Mouse (Mus musculus) embryo, embryonic 9.5 days (tissue): ENCODE results near the gene Slc43a1.

ENCODE experiments used
- DNase-seq: peaks from one replicate; pipeline ENCODE4 v3.0.0-alpha.2; 2017; ENCODE audit errors: extremely low spot score

The Slc43a1 gene

DNA sequence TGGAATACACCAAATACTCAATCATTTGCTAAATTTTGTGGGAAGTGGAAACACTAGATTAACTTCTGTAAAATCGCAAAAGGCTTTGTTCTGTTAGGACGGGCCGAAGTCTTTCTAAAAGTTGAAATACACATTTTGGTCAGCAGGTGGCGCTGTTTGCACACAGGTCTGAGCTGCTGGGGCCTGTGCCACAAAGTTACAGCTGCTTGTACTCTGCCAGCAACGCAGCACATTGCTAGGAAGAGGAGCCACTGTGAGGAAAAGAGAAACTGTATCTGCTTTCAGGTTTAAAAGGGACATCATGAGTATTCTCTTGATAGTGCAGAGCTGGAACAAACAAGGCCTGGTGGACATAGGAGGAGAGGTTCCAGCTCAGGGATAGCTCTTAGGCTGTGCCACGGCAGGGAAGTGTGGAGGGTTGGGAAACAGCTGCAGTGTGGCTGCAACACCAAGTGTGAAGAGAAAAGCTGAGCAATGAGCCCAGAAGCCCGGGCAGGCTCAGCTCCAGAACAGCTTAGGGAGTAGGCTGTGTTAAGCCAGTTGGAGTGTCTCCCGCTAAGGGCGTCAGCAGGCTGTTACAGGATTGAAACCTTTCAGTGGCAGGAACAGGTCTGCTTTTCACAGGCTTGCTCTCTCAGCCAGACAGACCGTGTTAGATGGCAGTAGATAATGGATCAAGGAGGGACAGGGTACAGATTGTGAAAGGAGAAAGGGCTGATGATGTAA lies 6.8 kb upstream of the Slc43a1 start:
- DNase-seq, result peak; percentile 87

DNA sequence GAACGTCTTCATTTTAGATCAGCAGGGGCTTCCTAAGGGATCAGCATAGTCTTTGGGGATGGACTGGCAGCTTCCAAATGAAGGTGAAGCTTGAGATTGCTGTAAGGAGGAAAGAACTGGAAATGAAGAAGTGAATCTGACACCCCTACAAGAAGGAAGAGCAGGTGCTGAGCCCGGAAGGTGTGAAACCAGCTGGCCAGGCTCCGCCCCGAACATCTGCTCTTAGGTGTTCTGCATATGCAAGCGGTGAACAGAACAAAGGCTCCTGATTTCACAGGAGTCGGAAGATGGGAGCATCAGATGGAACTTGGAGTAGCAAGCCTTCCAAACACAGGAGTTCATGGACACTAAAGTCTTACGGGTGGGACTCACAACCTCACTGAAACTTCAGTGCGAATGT lies 1.5 kb upstream of the Slc43a1 start:
- DNase-seq, result no peak

DNA sequence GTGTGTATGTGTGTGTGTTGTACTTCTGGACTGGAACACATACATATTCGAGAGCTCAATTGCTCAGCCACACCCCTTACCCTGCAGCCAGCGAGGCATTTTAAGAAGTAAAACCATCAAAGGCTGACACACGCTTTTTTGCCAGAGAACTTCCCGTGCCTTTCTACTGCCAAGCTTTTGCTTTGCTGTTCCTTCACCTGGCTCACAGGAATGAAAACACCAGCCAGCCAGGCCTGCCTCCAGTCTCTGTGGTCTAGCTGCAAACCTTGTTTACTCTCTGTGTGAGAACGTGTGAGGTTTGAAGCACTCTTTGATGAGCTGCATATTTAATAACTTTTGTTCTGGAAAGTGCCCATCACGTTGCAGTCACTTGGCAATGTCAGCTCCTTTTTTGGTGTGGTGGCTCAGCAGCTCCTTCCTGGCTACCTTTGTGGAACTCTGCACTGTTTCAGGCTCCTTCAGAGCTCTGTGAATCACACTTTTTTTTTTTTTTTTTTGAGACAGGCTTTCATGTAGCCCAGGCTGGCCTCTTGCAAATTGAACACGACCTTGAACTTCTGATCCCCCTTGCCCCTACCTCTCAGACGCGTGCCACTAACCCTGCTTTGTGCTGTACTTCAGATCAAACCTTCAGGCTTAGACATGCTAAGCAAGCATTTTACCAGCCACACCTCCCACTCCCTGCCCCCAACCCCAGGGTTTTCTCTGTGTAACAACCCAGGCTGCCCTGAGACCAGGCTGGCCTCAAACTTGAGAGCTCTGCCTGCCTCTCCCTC lies 645 bp upstream of the Slc43a1 start:
- no peak for DNase-seq

DNA sequence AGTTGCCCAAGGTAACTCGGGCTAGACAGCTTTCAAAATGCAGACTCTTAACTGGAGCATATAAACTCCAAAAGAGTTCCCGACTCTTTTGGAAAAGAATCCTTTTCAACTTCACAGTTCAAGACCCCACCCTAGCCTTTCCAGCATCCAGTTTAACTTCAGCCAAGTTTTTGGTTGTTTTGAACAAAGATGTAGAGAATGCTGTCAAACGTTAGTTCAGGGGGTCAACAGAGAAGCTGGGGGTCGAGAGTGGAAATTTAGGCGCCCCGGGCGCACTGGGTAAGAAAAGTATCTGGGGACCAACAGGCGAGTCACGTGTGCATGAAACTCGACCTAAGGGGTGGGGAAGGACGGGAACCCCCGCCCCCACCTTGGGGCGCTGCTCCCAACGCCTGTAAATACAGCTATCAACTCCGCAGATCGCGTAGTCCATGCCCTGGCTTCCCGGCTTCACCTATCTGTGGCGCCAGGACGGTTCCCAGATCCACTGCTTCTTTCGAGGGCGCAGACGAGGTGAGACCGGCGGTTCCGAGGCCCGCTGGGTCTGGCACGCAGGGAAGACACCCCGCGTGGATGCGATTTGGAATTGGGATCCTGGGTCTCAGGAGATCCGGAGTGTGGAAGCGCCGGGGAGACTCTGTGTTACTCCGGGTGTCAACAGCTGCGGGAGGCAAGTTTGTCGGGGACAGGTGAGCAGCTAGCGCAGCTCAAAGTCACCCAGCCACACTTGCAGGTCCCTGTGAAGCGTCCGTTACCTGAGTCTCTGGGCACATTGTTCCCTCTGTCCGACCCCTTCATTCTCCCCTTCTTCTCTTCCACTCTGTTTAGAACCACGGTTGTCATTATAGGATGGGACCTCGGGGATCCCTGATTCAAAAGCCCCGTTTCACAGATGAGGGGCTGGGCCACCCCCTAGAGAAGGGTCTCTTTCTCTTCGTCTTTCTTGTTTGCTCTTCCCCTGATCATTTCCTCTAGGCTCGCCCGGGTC lies 637 bp downstream of the Slc43a1 start:
- peak; percentile 59 for DNase-seq

DNA sequence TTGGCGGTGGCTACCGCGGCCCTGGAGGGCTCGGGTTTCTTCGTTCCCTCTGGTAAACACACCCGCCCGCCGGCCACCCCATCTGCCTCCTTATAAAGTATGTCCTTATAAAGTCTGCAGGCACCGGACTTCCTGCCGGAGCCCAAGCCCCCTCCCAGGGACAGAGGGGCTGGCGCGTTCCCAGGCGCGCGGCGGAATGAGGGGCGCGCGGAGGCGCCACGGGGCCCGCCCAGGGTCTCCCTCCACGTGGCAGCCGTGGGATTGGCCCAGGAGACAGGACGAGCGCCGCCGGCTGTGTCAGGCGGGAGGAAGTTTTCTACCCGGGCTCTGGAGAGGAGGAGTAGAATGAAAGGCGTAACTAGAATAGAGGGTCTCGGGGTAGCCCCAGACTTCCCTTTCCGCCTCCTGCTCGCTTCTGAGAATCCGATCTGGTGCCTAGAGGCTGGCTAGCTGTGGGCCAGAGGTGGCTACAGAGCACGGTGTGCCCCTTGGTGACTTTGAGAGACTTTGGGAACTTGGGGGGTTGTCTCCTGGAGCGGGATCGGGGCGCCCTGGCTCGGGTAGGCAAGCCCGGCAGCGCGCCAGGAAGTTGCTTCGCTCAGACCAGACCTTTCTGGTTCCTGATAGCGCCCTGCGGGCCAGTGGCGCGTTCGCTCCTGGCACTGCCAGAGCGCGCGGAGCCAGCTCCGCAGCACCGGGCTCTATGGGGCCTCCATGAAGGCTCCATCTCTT lies 1.5 kb downstream of the Slc43a1 start:
- DNase-seq, result peak; percentile 89

DNA sequence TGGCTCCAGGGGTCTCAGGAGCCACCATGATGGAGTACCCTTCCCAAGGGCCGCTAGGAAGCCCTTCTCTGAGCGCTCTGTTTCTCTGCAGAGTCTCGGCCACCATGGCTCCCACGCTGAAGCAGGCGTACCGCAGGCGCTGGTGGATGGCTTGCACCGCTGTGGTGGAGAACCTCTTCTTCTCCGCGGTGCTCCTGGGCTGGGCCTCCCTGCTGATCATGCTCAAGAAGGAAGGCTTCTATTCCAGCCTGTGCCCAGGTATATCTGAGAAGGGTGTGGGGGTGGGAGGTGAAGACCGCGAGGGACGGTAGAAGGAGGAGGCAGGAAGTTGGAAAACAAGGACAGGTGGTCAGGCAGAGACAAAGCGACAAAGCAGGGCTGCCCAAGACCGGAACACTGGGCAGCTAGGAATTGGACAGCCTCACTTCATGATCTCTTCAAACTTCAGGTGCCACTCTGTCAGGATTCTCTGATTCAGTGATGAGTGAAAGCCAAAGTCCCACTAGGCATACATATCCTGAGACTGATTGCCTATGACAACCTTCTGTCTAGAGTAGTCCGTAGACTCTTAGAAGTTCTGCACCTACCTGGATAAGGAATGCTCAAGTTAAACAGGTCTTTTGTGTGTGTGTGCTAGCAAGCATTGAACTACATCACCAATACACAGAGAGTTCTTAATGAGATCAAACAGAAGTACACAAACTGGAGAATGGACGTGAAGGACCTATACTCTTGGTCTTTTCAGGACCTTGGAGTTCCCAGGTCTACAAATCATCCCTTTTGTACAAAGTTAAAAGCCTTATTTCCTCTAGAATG lies 2.3 kb downstream of the Slc43a1 start:
- DNase-seq, result no peak

DNA sequence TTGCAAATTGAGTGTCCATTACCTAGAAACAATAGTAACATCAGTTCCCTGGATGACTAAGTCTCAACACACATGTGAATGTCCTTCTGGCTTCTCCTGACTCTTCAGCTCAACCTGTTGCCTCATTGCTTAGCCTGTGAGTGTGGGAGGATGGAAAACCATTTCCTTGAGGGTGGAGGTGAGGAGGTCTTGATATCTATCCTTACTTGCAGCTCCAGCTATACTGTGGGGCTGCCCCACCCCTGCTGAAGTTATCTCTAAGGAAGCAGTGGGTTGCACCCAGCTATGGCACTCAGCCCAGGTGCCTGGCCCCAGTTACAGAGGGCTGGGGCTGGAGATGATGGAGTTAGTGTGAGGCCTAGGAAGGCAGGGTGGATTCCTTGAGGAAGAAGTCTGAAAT lies 3.3 kb downstream of the Slc43a1 start:
- no peak for DNase-seq

DNA sequence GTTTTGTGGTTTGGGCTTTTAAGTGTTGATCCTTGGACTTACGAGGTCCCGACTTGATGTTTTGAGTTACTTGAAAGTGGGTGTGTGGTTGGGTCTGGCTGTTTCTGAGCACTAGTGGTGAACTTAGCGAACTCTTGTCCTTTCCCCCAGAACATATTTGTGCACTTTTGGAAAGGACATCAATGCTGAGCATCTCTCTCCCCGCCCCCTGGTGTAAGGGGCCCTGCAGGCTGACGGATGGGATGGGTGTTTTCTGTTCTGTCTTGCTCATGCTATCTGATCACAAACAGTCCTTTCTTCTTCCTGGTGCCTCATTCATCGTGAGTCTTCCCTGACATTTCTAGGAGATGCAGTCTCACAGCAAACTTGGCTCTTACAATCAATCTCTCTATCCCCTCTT lies 5.0 kb downstream of the Slc43a1 start:
- no peak for DNase-seq

DNA sequence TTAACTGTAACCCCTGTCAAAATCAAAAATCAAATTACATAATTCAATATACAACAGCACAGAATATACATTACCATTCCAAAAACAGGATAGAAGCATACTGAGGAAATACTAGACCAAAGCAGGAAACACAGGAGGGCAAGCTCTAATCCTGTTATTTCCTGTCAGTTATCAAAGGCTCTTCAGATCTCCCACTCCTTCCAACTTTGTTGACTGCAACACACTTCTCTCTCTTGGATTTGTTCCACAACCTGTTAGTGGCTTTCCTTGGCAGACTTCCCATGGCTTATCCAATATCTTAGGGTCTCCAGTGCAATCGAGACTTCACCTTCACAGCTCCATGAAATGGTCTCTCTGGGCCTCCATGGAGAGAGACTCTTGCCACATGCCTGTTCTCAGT lies 6.6 kb downstream of the Slc43a1 start:
- DNase-seq, result no peak

DNA sequence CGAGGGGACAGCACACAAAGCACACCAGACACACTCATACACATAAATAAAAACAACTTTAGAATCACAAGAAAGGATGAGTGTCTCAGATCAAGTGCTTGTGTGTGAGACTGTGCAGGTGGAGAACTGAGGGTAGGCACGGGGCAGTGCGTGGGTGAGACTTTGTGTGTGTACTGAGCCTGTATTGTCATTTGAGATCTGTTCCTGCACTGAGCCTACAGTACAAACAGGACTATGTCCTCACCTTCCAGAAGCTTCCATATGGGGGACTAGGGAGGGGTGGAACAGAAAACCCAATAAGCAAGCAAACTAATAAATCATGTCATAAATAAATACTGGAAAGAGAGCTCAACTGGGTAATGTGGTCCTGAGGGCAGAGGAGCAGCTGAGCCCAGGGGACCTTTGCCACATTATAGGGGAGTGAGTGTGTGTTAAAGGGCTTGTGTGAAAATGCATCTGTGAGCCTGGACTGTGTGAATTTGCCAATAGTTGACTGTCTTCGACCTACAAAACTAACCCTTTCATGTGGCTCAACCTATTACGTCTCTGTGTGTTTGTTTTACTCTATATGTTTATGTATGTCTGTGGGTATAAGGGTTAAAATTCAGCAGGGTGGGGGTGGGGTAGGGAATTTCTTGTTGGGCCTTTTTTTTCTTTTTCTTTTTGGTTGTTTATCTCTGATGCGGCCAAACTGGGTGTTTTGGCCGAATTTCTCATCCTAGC lies 11.9 kb downstream of the Slc43a1 start:
- DNase-seq, result no peak

DNA sequence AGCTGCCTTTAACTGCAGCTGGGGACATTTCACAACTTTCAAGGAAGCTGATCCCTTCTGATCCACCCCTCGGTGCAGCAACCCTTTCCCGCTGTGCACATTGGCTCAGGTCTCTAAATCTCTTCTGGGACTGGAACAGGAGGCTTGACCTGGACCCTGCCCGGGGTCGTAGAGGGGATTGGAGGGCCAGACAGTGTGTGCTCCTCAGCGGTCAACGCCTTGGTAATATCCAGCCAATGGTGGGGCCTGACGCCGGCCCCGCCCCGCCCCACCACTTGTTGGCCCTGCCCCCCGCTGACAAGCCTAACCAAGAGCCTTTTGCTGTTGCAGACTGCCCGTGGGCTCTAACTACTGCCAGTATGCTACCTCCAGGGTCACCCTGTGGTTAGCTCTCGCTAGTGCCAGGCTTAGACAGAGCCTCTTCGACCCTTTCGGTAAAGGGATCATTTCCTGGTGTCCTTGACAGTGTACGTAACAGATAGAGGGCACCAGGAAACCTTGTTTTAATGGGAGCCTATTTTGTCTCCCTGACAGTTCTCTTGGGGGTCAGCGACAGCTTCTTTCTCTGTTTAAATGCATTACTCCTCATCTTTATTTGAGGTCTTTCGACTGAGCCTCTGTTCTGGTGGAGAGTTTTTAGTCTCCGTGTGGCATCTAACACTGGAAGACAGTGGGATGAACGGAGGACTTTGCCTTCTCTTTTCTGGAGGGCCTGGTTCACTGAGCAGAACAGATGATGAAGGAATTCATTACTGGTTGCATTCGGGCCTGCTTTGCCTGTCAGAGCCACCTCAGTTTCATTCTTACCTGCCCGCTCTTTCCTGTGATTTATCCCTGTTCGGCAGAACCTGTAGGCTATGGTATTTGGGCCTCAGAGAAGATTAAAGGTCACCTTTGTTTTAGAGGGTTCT lies 12.7 kb downstream of the Slc43a1 start:
- DNase-seq, result peak; percentile 74

DNA sequence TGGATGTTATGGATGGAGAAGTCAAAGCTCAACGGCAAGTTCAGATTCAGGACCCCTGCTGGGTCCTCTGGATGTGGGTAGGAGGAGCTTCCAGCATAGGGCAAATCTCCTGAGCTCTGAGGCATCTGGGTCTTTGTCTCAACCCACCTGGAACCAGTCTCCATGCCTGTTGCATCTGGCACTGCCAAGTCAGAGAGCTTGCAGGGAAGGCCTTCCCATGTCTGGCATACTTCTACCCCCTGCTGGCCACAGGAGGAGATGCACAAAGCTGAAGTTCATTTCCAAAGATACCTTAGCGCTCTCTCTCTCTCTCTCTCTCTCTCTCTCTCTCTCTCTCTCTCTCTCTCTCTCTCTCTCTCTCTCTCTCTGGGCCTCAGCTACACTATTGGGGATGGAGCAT lies 17.1 kb downstream of the Slc43a1 start:
- DNase-seq, result no peak

DNA sequence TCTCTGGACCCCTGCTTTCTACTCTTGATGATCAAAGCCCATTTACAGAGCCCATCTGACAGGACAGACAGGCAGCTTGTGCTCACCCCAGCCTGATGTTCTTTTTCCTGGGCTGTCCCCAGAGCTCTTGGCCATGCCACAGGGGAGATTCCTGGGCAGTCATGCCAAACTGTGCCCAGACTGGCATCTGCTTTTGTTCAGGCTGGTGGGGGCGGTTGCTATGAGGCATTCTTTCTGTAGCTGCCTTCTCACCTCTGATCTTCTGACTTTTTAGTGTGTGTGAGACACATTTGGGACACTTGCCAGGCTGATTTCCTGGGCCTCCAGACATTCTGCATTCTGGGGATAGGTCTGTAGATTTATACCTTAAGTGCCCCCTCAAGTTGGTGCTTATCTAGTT lies 19.9 kb downstream of the Slc43a1 start:
- DNase-seq, result no peak

DNA sequence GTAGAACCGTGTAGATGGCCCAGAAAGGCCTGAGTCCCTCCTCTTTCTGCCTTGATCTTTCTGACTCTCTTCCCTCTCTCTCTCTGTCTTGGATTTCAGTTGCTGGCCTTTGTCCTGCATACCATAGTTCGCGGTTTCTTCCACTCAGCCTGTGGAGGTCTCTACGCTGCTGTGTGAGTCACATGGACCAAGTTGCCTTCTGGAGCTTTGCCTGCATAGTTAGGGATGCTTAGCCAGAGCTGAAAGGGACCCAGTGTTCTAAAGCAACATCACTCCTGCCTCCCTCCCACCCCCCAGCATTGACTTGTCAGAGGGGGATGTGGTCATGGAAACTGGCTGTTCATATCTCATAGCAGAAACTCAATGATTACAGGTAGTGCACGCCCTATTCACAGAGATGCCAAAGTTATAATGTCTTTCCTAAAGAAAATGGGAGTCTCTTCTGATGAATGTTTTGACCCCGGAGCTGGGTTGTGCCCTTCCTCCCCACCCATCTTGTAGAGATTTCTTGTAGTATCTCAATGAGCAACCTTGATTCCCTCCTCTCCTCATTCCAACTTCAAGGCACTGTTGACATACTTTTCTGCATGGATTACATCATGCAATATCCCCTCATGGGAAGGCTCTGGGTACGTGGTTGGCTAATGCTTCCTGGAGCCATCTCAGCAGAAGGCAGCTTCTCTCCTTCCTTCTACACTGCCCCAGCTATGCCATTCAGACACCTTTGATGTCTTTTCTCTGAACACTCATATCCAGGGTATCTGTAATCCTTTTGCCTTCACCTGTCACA lies 21.5 kb downstream of the Slc43a1 start:
- DNase-seq, result no peak

DNA sequence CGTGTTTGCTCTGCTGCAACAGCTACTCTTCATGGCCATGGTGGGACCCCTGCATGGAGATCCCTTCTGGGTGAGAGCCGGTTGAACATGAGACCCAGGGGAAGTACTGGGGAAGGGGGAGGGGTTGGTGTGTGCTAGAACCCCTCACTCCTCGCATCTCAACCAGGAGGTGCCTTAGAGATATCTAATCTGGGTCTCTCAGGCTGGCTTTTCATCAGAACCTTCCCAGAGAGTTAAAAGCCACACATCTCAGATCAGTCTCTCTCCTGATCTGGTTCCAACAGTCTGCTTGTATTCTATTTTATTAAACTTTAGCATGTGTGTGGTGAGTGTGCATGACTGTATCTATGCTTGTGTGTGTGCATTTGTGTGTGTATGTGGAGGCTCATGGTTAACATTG lies 22.8 kb downstream of the Slc43a1 start:
- DNase-seq, result no peak

DNA sequence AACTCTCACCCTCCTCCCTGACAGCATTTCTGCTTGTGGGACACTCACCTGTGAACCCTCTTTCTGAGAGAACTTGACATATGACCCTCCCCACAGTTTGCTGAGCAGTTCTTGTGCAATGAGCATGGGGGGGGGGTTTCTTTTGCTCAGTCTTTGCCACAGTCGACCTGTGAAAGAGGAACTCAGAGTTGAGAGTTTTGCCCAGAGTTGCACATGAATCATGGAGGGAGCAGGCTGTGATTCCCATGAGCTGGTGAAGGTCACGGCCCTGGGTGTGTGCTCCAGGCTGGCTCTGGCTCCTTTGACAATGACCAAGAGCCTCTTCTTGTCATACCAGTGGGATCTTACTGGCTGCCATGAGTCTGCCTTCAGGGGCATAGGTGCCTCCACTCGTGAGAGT lies 23.6 kb downstream of the Slc43a1 start:
- DNase-seq, result no peak

DNA sequence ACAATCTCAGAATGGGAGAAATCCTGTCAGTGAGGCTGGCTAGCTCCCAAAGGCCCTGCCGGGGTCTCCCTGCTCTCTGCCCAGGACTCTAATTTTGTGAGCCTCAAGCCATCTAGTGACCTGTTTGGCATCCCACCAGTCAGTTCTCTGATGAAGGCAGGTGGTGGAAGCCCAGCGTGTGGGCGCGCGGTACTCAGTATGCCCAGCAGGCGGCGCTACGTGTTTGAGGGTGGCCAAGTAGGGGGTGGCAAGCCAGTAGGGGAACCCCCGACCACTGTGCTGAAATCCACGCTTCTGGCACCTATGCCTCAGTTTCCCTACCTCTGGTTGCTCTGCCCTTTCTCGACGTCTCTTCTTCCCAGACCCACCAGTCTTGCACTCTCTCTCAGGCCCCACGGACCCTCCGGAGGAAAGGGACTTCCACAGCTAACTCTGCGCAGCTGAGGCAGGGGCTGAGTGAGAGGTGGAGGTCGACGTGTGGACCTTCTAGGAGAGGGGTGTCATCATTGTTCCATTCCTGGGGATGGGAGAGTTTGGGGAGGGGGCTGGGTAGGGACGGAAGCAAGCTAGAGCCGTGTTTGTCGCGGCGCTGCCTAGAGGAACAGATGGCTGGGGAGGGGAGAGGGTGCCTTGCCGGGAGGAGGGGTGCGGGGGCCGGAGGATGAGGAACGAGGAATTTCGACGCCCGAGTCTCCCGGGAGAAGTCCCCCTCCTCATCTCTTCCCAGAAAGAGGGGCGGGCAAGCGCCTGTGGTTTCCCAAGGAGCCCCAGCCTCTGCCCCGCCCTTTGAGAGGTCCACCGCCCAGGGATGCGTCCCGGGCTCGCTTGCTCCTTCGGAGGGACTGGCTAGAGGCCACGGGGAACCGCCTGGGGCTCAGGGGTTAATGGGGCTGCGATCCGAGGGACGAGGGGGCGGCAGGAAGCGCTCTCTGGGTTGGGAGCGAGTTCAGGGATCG lies 27.2 kb downstream of the Slc43a1 start:
- DNase-seq, result peak; percentile 76
